Mouse (Mus musculus) fat pad, adult 2 months (tissue): ENCODE measurements around the gene Olfr763.
"Not testable (repeated sequence)": the region's sequence is repeated elsewhere in the genome, so short reads cannot be mapped to it uniquely, and the experiment has no call there.

Experiments
- DNase-seq: peaks from one replicate; pipeline ENCODE4 v3.0.0-alpha.2; 2011; ENCODE audit warnings: low read depth, low spot score; ENCODE audit errors: extremely low read depth

The Olfr763 gene

DNA sequence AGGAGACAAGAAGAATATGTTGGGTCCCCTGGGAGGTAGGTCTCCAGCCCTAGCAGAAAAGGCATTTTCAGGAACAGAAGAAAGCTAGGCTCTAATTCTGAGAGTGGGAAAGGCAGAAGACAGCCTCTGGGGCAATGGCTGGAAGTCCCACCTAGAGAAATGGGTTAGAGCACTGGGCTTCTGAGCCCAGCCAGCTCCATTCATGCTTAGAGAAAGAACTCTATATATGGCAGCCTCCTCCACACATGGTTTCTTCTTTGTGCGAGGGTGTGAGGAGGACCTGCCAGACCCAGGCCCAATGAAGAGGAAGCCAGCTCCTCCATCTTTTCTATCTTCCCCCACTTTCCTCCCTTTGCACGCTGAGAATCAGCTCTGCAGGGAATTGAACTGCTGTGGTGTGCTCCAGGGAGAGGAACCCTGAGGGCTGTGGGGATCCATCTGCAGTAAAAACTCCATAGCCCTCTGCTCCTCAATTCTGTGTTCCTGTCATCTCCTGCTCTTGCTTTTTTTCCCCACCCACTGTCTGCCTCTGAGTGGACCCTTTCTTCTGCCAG, at the start of gene Olfr763:
Gene Olfr763, plus strand, starts transcription at position 504 of the 554 bp plus-strand sequence.
- no peak for DNase-seq

GRCm38 (mm10) chr10:128964961-128965360, 45.6 kb upstream of the Olfr763 start:
- no peak for DNase-seq

DNA sequence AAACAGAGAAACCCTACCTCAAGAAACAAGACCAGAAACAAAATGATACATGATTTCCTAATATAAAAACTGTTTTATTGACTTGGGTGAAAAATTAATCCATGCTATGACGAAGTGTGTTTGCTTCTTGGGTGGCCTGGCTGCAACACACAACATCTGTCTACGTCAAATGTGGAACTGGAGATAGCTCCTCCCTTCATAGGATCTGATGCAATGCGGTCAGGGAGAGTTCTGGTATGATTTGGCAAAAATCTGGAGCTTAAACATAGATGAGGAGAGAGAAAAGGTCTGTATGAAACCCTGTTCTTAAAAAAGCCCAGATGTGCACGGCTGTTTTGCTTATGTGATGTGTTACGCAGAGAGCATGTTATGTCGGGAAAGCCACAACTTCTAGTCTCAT, 44.7 kb upstream of the Olfr763 start:
- DNase-seq = no peak

- DNase-seq = no peak
Observed at GRCm38 (mm10) chr10:128968341-128968749, 42.2 kb upstream of the Olfr763 start.

- no peak for DNase-seq
Observed at GRCm38 (mm10) chr10:128970740-128971250, 39.8 kb upstream of the Olfr763 start.

- no peak for DNase-seq
Observed at GRCm38 (mm10) chr10:128972841-128973240, 37.8 kb upstream of the Olfr763 start.

GRCm38 (mm10) chr10:128976395-128976794, 34.2 kb upstream of the Olfr763 start:
- no peak for DNase-seq

GRCm38 (mm10) chr10:128977522-128978114, 33.0 kb upstream of the Olfr763 start:
- no peak for DNase-seq

DNA sequence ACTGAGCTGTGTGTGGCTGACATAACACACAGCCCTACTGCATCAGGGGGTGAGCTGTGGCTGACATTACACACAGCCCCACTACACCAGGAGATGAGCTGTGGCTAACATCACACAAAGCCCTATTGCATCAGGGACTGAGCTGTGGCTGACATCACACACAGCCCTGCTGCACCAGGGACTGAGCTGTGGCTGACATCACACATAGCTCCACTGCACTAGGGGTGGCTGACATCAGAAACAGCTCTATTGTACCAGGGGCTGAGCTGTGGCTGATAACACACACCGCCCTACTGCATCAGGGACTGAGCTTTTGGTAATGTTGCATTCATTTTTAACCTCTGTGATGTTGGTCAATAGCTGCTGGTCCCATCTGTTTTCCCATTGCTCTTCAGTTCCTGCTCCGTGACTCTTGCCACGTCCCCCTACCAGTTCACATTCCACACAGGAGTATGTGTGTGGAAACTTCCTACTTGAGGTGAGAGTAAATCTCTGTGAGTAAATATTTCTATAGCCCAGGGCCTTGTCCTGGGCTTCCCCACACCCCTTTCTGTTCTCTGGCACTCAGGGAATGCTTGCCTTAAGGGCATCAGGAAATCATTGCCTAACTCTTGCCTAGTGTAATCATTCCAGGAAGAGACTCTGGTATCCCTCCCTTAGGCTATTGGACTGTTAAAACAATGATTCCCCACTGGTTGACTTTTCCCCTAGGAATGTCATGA, 29.8 kb upstream of the Olfr763 start:
- no peak for DNase-seq

DNA sequence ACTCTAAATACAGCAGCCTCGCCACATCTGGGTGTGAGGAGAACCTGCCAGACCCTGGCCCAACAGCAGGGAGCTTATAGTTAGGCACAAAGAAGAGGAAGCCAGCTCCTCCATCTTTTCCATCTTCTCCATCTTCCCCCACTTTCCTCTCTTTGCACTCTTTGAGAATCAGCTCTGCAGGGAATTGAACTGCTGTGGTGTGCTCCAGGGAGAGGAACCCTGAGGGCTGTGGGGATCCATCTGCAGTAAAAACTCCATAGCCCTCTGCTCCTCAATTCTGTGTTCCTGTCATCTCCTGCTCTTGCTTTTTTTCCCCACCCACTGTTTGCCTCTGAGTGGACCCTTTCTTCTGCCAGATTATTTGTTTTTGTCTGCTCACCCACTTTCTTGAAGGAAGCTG, 21.5 kb upstream of the Olfr763 start, which contains the start of gene Olfr9:
Gene Olfr9, plus strand, starts transcription at position 301 of the 400 bp plus-strand sequence.
- not testable (repeated sequence) for DNase-seq

GRCm38 (mm10) chr10:128990129-128990850, 20.3 kb upstream of the Olfr763 start:
- not testable (repeated sequence) for DNase-seq

DNA sequence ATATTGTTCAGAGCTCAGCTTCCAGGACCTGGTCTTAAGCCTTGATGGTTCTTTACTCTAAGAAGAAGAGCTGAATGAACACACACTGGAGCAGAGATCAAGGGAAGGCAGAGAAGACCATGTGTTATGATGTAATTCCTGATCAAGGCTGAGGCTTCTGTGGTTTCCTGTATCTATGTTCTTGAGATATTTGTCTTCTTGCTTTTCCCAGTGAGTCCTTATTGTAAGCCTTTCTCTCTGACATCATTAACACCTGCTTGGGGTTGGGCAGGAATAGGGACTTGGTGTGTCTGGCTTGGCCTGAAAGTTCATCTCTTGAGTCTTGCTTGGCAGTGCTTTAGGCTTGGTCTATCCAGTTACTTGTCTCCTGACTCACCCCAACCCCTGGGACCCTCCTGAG, 19.6 kb upstream of the Olfr763 start:
- no peak for DNase-seq

GRCm38 (mm10) chr10:128995796-128996195, 14.8 kb upstream of the Olfr763 start:
- no peak for DNase-seq

GRCm38 (mm10) chr10:128996523-128997040, 14.0 kb upstream of the Olfr763 start:
- DNase-seq = no peak

- DNase-seq = no peak
Observed at GRCm38 (mm10) chr10:129004032-129004920, 6.3 kb upstream of the Olfr763 start.

DNA sequence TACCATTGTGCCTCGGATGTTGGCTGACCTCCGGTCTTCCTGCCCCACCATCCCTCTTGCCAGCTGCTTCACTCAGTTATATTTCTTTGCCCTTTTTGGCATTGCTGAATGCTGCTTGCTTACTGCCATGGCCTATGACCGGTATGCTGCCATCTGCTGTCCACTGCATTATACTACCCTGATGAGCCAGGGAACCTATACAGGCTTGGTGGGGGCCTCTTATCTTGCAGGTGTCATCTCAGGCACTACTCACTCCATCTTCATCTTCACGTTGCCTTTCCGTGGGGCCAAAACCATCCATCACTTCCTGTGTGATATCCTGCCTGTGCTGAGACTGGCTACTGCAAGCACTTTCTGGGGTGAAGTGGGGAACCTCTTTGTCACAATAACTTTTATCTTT, 920 bp downstream of the Olfr763 start:
- not testable (repeated sequence) for DNase-seq

GRCm38 (mm10) chr10:129014477-129014876, 3.9 kb downstream of the Olfr763 start:
- DNase-seq = no peak

GRCm38 (mm10) chr10:129023319-129023718, 12.7 kb downstream of the Olfr763 start:
- no peak for DNase-seq

- no peak for DNase-seq
Observed at GRCm38 (mm10) chr10:129026018-129026662, 15.5 kb downstream of the Olfr763 start.

- no peak for DNase-seq
Observed at GRCm38 (mm10) chr10:129028343-129028742, 17.8 kb downstream of the Olfr763 start.
